Mouse (Mus musculus) embryonic facial prominence, embryonic 13.5 days (tissue): ENCODE data around the gene Tuba1c. TPM values are rescaled to one million over a fixed set of nuclear protein-coding genes. Genes with fewer than 3 reads are reported as not detected.

Experiments used
- ATAC-seq: fragments of 200-750 bp; cut with Nextera tagmentation; 2 replicates; pipeline ENCODE4 v1.8.0; 2017; ENCODE audit warnings: low read depth; ENCODE audit not compliant: insufficient number of reproducible peaks, insufficient read depth, low FRiP score, low TSS enrichment
- H3K27ac ChIP-seq: fragments of 300-500 bp; sonication (generic); 2 replicates; pipeline ENCODE4 v1.5.1; 2015; ENCODE audit warnings: moderate library complexity, mild to moderate bottlenecking, inconsistent platforms
- H3K27me3 ChIP-seq: fragments of 300-500 bp; sonication (generic); 2 replicates; pipeline ENCODE4 v1.6.1; 2015; ENCODE audit warnings: mild to moderate bottlenecking, inconsistent platforms
- H3K36me3 ChIP-seq: fragments of 300-500 bp; sonication (generic); 2 replicates; pipeline ENCODE4 v1.6.1; 2015; ENCODE audit warnings: mild to moderate bottlenecking, inconsistent platforms
- H3K4me1 ChIP-seq: fragments of 300-500 bp; sonication (generic); 2 replicates; pipeline ENCODE4 v1.6.1; 2015; ENCODE audit warnings: inconsistent platforms
- H3K4me2 ChIP-seq: fragments of 300-500 bp; sonication (generic); 2 replicates; pipeline ENCODE4 v1.6.1; 2015; ENCODE audit warnings: moderate library complexity, mild to moderate bottlenecking, inconsistent platforms
- H3K4me3 ChIP-seq: fragments of 300-500 bp; sonication (generic); 2 replicates; pipeline ENCODE4 v1.5.1; 2015; ENCODE audit warnings: mild to moderate bottlenecking, inconsistent platforms
- H3K9ac ChIP-seq: fragments of 300-500 bp; sonication (generic); 2 replicates; pipeline ENCODE4 v1.6.1; 2015; ENCODE audit warnings: mild to moderate bottlenecking, inconsistent platforms
- H3K9me3 ChIP-seq: fragments of 300-500 bp; sonication (generic); 2 replicates; pipeline ENCODE4 v1.6.1; 2016; ENCODE audit warnings: inconsistent platforms
- WGBS: fragments of 180-500 bp; shearing (Covaris S2); methylation state at CpG from one replicate; pipeline ENCODE4 v1.1.7; 2015; ENCODE audit warnings: mixed read lengths; 5-methylcytosine and 5-hydroxymethylcytosine counted together
- polyA plus RNA-seq: library from polyadenylated mRNA; unstranded; fragments of >200 nt; fragmentation: Nextera tagmentation; extraction: Ambion mirVana; gene quantifications from 2 replicates; pipeline ENCODE4 v1.2.1, GENCODE M21; 2015

Gene Tuba1c
- 109 and 124 TPM in 2 replicates for polyA plus RNA-seq

DNA sequence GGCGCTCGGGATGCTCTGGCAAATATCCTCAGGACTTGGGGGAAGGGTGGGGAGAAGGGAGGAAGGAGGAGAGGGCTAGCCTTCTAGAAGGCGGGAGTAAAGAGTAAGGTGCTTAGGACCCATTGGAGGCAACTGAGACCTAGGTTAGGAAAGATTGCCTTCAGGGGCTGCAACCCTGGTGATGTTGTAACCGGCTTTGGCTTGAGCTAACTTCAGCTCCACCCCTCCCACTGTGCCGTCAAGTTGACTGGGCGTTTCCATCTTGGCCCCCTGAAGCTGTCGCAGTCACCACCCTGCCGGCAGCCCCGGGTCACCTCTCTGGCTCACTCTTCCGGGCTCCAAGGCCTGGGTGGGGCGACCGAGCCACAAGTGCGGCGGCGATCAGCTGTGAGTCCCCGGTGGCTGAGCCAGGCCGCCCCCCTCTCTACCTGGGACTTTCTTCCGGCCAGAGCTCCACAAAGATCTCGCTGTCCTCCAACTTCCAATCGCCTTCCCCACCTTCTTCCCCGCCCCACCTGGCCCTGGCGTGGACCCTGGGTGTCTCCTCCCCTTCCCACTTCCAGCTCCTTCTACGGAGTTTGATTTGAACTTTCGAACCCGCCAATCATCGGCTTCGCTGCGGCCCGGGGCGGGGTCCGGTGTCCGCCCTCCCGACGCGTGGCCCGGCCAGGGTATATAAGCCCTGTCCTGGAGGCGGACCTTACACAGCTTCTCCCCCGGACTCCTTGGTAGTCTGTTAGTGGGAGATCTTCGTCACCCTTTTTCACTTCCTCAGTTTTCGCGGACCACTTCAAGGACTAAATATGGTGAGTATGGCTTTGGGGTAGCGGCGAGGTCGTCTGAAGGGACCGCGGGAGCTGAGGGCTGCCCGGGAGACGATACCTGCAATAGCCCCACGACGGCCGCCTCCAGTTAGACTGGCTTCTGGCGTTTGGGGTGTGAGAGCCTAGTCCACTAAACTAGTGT, at the start of gene Tuba1c:
Gene Tuba1c (plus strand): TSS at position 273 of the 966 bp plus-strand sequence.
- Histone ChIP-seq H3K27ac (peak within 1 kb of the TSS; percentile 87), H3K27me3 (no peaks in the 10 kb centered on the region), H3K4me3 (peak within 1 kb of the TSS; percentile 62), H3K9ac (peak within 1 kb of the TSS; percentile 70), H3K9me3 (no peaks in the 10 kb centered on the region), H3K4me1 (peaks cover 30% of the 10 kb centered on the region), H3K4me2 (peak within 1 kb of the TSS; percentile 84), H3K36me3 (peaks cover 8% of the 10 kb centered on the region)
- peak; percentile 86 for ATAC-seq
- WGBS, result under 1% methylated on average over 52 of the region's 52 CpGs

DNA sequence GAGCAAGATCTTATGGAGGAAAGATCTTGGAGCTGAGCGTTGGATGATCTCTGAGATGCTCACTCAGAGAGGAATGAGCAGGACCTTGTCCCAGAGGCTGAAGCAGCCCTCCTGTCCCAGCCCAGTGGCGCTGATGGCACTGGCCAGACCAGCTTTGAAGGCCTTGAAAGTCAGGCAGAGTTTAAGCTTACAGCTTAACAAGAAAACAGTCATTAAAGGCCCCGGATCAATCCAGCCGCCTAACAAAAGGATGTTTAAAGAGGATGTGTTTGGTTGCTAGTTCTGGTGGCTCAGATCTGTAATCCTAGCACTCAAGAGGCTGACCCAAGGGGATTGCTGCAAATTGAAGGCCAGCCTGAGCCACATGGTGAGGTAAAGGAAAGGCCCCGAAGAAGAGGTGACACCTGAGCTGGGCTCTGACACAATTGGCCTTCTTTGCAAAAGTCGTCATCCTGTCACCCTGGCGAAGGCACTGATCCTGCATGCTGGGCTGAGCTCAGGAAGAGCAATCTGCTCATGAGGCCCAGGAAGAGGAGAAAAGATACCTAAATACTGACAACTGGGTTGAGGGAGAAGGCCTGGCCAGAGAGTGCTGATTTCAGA, 49.6 kb upstream of the Tuba1c start:
- Histone ChIP-seq H3K4me1 (peaks cover 36% of the 10 kb centered on the region), H3K4me3 (no peak overlapping the region), H3K36me3 (no peaks in the 10 kb centered on the region), H3K9me3 (no peaks in the 10 kb centered on the region), H3K9ac (no peak overlapping the region), H3K4me2 (no peak overlapping the region), H3K27ac (no peak overlapping the region), H3K27me3 (no peaks in the 10 kb centered on the region)
- 33% methylated on average over 7 of the region's 7 CpGs for WGBS
- no peak for ATAC-seq

DNA sequence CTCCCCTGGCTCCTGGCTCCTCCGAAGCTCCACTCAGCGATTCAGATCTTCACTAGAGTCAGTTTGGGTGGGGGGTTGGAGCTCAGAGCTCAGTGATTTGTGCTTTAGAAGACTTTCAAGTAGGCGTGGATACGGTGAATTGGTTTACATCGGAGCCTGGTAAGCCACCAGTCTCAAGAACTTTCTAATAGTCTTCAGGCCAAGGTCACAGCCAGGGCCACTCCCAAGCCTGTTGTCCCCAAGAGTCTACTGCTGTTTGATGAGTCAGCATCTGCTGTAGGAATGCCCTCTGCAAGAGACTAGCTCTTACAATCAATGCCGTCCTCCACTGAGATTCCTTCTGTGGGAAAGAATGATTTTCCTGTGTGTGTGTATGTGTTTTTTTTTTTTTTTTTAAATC, 47.6 kb upstream of the Tuba1c start:
- no peaks in the 10 kb centered on the region for H3K27me3 ChIP-seq
- no peak overlapping the region for H3K27ac ChIP-seq
- no peak overlapping the region for H3K4me2 ChIP-seq
- no peaks in the 10 kb centered on the region for H3K36me3 ChIP-seq
- WGBS, result 82% methylated on average over 6 of the region's 6 CpGs
- H3K4me3 ChIP-seq, result no peak overlapping the region
- ATAC-seq, result no peak
- H3K9ac ChIP-seq, result no peak overlapping the region
- H3K4me1 ChIP-seq, result peaks cover 47% of the 10 kb centered on the region
- H3K9me3 ChIP-seq, result no peaks in the 10 kb centered on the region

GRCm38 (mm10) chr15:98983431-98984081, 46.1 kb upstream of the Tuba1c start:
- 42% methylated on average over 16 of the region's 16 CpGs for WGBS
- no peak for ATAC-seq
- H3K4me1 ChIP-seq, result peaks cover 47% of the 10 kb centered on the region
- no peak overlapping the region for H3K9ac ChIP-seq
- no peaks in the 10 kb centered on the region for H3K27me3 ChIP-seq
- H3K36me3 ChIP-seq, result no peaks in the 10 kb centered on the region
- no peaks in the 10 kb centered on the region for H3K9me3 ChIP-seq
- no peak overlapping the region for H3K4me2 ChIP-seq
- H3K4me3 ChIP-seq, result no peak overlapping the region
- H3K27ac ChIP-seq, result peak overlapping the region; percentile 34; the same call in 1 of the 2 replicates

DNA sequence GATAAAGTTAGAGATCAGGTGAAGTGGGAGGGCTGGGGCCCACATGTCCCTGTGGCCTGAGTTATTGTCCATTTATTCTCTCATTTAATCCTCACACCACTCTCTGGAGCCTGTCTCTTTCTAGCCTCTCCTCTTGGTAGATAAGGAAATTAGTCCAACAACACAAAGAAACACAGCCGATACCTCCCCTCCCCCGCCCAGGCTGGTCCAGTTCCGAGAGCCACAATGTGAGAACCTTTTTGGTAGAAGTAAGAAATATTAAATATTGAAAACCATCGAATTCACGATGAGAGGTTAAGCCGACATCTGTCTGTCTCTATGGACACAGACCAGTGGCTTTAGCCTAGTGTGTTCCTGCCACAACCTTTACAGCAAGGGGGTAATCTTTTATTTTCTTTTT, 45.0 kb upstream of the Tuba1c start:
- Histone ChIP-seq H3K9ac (no peak overlapping the region), H3K4me2 (peak overlapping the region; percentile 68; the same call in 1 of the 2 replicates), H3K9me3 (no peaks in the 10 kb centered on the region), H3K4me1 (peaks cover 44% of the 10 kb centered on the region), H3K36me3 (no peaks in the 10 kb centered on the region), H3K4me3 (peak overlapping the region; percentile 48; the same call in 1 of the 2 replicates), H3K27me3 (no peaks in the 10 kb centered on the region), H3K27ac (peak overlapping the region; percentile 92)
- WGBS, result 61% methylated on average over 6 of the region's 6 CpGs
- ATAC-seq, result no peak

DNA sequence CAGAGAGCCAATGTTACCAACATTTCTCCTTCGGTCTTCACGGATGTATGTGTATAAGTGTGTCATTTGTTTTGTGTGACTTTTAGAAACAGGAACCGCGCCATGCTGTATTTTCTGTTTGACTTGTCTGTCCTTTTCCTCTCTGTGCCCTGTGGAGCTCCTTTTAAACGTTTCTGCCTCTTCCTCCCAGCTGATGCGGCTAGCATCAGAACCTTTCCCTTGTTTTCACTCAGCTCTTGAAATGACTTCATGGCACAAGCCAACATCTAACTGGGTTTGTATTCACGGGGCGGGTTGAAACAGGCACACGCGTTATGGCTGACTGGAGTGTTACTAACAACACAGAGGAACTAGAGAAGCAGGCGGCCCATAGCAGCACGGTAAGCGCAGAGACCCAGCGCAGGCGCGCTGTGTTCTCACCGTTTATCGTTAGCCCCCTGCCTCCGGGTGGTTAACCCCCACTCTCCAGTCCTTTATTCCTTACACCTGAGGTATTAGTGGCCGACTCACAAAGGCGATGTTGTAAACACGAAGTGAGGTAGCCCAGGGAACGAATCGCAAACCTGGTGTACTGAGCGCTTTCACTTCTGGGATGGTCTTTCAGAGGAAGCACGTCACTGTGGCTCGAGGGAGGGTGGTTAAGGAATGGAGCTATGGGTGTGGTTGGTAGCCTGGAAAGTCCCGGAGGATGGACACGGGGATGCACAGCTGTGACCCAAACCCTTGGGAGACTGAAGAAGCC, 44.3 kb upstream of the Tuba1c start:
- 4% methylated on average over 29 of the region's 29 CpGs for WGBS
- peak; percentile 65 for ATAC-seq
- peak overlapping the region; percentile 48 for H3K4me3 ChIP-seq
- peaks cover 52% of the 10 kb centered on the region for H3K4me1 ChIP-seq
- H3K27me3 ChIP-seq, result no peaks in the 10 kb centered on the region
- peak overlapping the region; percentile 92 for H3K27ac ChIP-seq
- H3K4me2 ChIP-seq, result peak overlapping the region; percentile 68
- H3K9me3 ChIP-seq, result no peaks in the 10 kb centered on the region
- H3K36me3 ChIP-seq, result no peaks in the 10 kb centered on the region
- peak overlapping the region; percentile 75 for H3K9ac ChIP-seq

GRCm38 (mm10) chr15:98985982-98986715, 43.5 kb upstream of the Tuba1c start:
- 34% methylated on average over 12 of the region's 12 CpGs for WGBS
- Histone ChIP-seq H3K4me1 (peaks cover 59% of the 10 kb centered on the region), H3K27me3 (no peaks in the 10 kb centered on the region)

DNA sequence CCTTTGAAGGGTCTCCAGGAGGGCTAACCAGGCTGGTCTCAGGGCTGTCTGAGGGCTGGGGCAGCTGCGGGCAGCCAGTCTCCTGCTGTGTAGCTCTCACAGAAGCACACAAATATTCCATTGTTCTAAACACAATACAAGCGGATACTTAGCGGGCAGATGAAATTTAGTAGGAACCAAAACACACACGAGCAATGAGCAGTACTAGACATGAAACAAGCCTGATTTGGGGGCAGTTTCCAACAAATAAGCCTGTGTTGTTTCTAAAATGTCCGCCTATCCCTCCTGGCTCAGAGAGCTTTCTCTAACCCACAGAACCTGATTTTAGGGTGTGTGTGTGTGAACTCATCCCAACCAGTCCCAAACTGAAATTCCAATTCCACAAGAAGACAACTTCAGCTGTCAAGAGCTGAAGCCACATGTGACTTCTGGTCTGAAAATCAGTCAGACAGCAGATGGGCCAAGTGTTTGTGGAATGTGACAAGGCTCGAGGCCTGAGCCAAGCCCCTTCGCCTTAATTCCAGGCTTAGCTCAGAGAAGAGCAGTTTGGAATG, 42.5 kb upstream of the Tuba1c start:
- Histone ChIP-seq H3K9me3 (no peaks in the 10 kb centered on the region), H3K27me3 (no peaks in the 10 kb centered on the region), H3K4me3 (no peak overlapping the region), H3K36me3 (no peaks in the 10 kb centered on the region), H3K27ac (peak overlapping the region; percentile 92), H3K9ac (peak overlapping the region; percentile 49; the same call in 1 of the 2 replicates), H3K4me2 (peak overlapping the region; percentile 26), H3K4me1 (peaks cover 65% of the 10 kb centered on the region)
- WGBS, result 16% methylated on average over 7 of the region's 7 CpGs
- no peak for ATAC-seq

More at GRCm38 (mm10) chr15:98985982-98986715, 43.5 kb upstream of the Tuba1c start:
- ATAC-seq, result no peak
- peak overlapping the region; percentile 48 for H3K4me3 ChIP-seq
- no peaks in the 10 kb centered on the region for H3K36me3 ChIP-seq
- peak overlapping the region; percentile 75 for H3K9ac ChIP-seq
- H3K4me2 ChIP-seq, result peak overlapping the region; percentile 68
- H3K27ac ChIP-seq, result peak overlapping the region; percentile 92
- H3K9me3 ChIP-seq, result no peaks in the 10 kb centered on the region

DNA sequence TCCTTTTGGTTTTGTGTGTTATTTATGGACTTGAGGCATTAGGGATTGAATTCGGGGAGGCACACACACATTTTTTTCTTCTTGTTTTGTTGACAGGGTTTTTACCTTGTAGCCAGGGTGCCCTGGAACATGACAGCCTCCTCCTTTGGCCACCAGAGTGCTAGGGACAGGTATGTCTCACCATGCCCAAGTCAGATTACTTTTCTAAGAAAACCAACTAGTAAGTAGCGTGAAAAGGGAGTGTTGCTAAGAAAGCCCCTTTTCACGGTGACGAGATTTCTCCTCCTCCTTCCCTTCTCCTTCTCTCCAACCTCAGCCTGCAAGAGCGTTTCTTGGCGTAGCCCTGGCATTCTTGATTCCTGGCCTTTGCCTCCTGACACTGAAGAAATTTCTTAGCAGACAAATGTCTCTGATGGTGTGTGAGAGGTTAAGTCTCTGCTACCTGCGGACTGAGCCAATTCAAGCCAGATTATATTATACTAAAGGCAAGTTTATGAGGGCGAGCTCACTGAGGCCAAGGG, 42.0 kb upstream of the Tuba1c start:
- Histone ChIP-seq H3K4me1 (peaks cover 71% of the 10 kb centered on the region), H3K27ac (peak overlapping the region; percentile 92), H3K4me3 (no peak overlapping the region), H3K4me2 (no peak overlapping the region), H3K9me3 (no peaks in the 10 kb centered on the region), H3K9ac (no peak overlapping the region), H3K27me3 (no peaks in the 10 kb centered on the region), H3K36me3 (no peaks in the 10 kb centered on the region)
- ATAC-seq, result no peak
- 32% methylated on average over 8 of the region's 8 CpGs for WGBS

DNA sequence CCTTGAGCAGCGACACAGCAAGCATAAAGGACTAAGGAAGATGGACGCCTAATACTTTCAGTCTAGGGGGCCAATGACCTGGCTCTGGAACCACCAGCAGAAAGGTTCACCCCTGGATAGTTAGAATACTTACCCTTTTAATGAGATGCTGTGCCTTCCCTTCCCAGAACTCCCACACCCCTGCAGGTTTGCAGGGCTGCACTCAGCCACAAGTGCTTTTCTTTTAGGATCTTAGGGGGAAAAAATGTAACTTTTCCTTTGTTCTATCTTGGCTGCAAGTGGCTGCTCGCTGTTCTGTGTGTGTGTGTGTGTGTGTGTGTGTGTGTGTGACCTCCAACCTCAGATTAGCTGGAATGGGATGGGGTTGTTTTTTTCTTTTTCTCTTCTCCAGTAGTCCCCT, 40.9 kb upstream of the Tuba1c start:
- H3K4me2 ChIP-seq, result no peak overlapping the region
- no peak overlapping the region for H3K4me3 ChIP-seq
- no peak overlapping the region for H3K9ac ChIP-seq
- H3K27ac ChIP-seq, result no peak overlapping the region
- H3K36me3 ChIP-seq, result no peaks in the 10 kb centered on the region
- peaks cover 75% of the 10 kb centered on the region for H3K4me1 ChIP-seq
- H3K27me3 ChIP-seq, result no peaks in the 10 kb centered on the region
- ATAC-seq, result no peak
- WGBS, result 73% methylated on average over 3 of the region's 3 CpGs
- no peaks in the 10 kb centered on the region for H3K9me3 ChIP-seq
